Mouse (Mus musculus) layer of hippocampus, adult 18-20 months (tissue): ENCODE measurements around the gene Galr2. TPM values are rescaled to one million over a fixed set of nuclear protein-coding genes. Genes with fewer than 3 reads are reported as not detected.

Experiments
- DNase-seq, 2 experiments: peaks; one replicate each; pipeline ENCODE4 v3.0.0; 2022; ENCODE audit warnings: low spot score in 2 of 2
- long read RNA-seq: library from polyadenylated mRNA; stranded (forward); transcript quantifications from one replicate; pipeline ENCODE4 v2.0.0, GENCODE M21; 2021
- total RNA-seq, 2 experiments: library from RNA; stranded (reverse); gene quantifications; 2 replicates each; pipeline ENCODE4 v1.2.3; 2021

The Galr2 gene
- total RNA-seq: not detected
- long read RNA-seq: 0 reads

DNA sequence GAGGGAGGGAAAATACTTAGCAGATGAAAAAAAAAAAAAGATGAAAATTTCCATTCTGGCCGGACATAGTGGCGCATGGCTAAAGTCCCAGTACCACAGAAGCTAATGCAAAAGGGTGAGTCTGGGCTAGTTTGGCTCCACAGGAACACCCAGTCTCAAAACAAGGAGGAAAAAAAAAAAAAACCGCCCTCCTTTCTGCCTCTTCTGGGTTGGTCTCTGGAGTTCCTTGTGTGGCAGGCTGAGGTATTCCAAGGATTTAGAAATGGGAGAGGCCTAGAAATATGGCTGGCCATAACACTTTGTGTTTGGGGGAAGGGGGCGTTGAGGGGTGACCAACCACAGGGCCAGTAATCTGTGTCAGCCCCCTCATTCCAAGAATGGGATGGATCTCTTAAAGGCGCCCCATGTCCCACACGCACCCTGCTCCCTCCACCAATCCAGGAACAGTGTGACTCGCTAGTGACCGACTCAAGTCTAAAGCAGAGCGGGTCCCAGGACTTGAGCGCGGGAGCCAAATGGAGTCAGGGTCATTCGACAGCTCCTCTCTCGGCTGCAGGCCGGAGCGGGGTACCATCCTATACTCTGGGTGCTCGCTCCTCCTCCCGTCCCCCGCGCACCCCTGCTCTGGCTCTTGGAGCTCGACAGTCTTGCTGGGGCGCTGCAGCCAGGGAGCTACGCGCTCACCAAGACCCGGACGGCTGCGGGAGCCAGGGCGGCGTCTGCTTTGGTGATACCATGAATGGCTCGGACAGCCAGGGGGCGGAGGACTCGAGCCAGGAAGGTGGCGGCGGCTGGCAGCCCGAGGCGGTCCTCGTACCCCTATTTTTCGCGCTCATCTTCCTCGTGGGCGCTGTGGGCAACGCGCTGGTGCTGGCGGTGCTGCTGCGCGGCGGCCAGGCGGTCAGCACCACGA, at the start of gene Galr2:
TSS of gene Galr2 (plus strand) at position 189 of the 913 bp plus-strand sequence.
- no peak for DNase-seq

DNA sequence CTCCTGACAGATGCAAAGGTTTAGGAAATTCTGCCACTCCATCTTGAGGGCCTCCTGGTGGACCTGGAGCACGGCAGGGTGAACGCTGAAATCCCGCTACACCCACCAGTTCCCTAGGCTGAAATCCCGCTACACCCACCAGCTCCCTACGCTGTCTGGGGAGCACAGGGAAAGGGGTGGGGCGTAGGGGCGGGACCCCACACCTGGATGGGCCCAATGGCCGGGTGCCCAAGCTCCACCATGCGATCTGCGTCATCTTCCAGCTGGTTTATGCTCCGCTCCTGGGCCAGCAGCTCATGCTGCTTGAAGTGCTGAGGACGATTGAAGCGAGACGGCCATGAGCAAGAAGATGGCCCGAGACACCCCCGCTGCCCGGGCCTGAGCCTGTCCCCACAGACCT, 48.3 kb upstream of the Galr2 start:
- DNase-seq: no peak

DNA sequence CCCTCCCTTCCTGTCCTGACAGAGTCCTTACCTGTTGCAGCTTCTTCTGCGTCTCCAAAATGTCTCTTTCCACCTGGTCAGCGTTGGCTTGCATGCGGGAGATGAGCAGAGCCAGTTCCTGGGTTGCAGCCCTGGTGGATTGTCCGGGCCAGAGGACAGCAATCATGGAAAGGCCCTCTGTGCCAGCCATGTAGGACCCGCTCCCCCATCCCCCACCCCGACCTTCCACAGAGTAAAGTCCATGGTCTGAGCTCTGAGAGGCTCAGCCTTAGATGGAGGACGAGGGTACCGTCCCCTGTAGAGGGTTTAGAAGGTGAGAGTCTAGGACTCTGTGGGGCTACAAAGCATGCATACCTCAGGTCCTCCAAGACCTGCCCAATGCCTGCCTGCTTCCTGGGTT, 45.8 kb upstream of the Galr2 start:
- no peak for DNase-seq

DNA sequence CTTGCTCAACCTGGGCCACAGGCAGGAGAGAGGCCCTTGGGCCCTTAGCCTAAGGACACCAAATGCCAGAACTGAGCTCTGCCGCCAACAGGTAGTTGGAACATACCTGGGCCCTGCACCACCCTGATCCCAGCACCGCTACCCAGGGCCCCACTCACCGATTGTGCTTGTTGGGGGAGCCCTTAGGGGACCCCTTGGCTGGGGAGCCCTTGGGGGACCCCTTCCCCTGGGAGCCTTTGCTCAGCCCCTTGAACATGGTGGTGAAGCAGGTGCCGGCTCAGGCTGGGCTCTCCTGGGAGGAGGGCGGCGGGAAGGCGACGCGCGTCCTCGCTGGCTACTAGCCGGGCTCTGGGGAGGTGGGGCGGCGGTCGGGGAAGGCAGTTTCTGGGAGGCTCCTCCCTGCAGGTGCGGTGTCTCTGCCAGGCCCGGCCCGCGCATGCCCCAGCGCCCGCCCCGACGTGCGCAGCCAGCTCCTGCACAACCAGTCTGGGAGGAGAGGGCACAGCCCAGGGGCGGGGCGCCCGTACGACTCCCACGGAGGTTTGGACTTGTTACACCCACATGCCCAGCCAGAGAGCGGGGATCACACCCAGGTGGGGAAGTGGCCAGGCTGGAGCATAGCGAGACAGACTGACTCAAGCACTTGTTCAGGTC, 42.9 kb upstream of the Galr2 start, which contains the start of gene Evpl:
TSS of gene Evpl (minus strand) at position 336 of the 654 bp plus-strand sequence.
- DNase-seq: no peak

DNA sequence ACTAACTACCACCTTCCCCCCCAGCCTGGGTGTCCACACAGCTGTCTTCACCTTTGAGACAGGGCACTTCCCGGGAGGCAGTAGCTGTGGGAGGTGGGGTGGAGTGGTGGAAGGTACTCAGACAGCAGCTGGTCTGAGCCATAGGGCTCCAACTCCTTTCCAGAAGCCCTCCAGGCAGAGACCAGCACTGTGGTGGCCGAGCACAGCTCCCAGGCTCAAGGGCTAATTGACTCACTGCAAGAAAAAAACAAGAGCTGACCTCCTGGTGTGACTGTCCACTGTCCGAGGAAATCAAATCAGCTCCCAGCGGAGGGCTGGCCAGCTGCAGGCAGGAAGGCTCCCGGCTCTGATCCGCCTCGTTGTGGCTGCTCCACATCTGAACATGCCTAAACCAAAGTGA, 40.9 kb upstream of the Galr2 start:
- no peak for DNase-seq

DNA sequence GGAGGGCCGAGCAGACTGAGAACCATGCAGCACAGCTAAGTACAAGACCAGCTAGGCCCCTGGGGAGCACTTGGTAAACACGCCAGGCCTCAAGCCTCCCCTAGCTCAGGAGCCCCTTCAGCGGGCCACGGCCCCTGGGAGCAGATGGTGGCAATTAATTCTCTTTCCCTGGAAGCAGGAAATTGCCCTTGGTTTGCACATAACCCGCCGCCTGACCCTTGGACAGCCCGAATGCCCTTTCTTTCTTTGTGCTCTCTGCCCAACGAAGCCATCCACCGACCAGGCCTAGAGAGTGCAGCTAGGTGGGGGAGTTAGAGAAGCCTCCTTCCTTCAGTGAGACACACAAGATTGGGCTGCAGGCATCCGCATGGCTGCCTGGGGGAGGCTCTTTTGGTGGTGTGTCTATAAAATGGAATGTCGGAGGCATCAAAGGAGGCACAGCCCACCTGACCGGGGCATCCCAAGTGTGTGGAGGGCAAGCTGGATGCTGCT, 38.9 kb upstream of the Galr2 start:
- no peak for DNase-seq

DNA sequence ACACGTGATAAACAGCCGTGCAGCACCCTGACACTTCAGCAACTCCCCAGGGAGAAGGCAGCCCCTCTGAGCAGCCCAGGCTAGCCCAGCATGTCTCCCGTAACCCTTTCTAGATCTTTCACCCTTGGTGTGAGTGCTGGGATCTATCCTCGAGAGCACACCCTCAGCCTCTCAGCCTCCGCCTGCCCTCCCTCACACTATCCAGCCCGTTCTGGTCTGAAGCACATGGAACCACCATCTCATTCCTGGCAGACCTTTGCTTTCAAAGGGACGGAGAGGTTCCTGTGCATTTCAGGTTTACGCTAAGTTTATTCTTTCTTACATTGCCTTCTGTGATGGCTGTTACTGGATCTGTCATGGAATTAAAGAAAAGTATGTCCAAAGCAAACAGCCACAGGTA, 36.2 kb upstream of the Galr2 start:
- no peak for DNase-seq

DNA sequence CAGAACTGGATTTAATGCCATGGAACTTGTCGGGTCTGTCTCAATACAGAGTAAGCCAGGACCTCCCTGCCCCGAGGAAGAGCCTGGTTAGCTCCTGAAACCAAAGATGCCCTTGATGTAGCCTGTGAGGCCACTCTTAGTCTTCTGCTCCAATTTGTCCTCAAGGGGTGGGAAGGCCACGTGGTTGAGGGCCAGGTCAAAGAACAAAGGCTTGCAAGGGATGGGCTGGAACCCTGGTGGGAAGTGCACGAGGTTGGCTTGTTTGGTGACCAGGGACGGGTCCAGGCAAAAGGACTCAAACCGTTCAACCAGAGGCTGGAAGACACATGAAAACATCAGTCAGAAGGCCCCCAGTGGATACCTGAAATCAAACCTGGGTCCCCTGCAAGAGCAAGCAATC, 35.1 kb upstream of the Galr2 start:
- no peak for DNase-seq

DNA sequence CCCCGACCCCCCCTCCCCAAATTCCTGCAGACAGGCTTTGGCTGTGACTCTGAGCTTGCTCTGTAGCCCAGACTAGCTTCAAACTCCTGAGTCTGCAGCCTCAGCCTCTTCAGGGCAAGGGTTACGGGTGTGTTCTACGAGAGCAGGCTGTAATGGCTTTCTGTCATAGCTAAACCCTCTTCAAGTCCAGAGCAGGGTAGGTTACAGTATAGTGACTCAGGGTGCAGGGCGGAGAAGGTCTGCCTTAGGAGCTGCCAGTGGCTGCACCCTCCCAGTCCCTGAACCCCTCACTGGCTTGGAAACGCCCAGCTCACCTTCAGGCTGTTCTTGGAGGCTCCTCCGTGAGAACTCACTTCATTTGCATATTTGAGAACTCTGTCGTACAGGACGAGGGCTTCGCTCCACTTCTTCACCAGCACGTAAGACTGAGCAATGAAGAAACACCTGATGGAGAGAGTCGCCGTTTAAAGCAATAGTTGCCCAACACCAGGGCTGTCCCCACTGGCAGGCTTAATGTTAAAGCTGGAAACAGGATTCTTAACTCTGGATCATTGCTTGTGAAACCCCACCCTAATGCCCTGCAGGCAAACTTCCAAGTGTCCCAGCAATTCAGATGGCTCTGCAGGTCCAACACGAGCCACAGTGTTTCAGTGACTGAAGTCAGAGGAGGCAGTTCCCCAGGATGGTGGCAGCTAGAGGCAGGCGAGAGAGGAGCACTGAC, 33.1 kb upstream of the Galr2 start:
- DNase-seq: no peak

DNA sequence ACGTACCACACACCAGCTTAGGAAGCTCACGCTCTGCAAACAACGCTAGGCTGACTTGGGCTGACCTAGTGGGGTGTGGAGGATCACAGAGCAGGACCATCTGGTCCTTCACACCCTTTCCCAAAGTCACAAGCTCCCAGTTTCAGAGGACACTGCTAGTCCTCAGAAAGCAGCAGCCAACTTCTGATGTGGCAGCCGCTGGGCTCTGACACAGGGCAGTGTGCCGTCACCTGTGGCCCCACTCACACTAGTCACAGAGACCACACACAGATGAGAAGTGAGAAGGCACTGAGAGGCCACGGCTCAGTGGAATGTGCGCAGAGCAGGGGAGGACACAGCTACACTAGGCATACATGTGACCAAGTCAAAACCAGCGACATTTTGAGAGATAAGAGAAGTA, 29.8 kb upstream of the Galr2 start:
- DNase-seq: no peak

DNA sequence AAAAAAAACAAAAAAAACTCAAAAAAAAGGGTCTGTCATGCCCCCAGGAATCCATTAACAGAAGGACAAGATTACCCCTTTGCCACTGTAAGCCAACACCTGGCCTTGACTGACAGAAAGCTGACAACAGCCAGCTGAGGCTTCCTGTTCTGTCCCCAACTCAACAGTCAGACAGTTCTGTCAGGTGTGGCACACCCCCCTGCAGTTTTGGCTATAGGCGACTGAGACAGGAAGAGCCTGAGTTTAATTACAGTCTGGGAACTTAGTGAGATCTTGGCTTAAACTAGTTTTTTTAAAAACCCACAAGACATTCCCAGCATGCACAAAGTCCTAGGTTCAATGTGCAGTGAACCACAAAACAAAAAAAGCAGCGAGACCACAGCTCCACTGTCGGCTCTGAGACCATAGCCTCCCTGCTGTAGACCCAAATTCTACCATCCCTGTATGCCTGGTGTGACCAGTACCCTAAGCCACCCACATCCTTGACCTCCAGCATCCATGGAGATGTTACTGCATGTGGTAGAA, 27.6 kb upstream of the Galr2 start:
- no peak for DNase-seq

DNA sequence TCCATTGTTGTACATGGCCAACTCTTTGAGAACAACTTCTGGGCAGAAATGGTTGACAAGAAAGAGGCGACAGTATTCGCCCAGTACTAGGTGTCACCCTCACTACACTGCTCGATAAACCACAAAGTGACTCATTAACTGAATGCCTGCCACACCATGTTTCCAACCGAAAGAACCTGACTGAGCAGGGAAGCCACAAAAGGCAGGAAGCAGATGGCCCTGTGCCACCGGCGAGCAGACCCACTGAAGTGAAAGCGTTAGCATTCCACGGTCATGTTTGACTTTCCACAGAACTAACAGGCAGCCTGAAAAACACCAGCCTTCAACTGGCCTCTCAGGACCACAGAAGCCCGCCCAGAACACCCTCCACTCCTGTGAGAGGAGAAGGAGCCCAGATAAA, 26.1 kb upstream of the Galr2 start:
- DNase-seq: no peak

DNA sequence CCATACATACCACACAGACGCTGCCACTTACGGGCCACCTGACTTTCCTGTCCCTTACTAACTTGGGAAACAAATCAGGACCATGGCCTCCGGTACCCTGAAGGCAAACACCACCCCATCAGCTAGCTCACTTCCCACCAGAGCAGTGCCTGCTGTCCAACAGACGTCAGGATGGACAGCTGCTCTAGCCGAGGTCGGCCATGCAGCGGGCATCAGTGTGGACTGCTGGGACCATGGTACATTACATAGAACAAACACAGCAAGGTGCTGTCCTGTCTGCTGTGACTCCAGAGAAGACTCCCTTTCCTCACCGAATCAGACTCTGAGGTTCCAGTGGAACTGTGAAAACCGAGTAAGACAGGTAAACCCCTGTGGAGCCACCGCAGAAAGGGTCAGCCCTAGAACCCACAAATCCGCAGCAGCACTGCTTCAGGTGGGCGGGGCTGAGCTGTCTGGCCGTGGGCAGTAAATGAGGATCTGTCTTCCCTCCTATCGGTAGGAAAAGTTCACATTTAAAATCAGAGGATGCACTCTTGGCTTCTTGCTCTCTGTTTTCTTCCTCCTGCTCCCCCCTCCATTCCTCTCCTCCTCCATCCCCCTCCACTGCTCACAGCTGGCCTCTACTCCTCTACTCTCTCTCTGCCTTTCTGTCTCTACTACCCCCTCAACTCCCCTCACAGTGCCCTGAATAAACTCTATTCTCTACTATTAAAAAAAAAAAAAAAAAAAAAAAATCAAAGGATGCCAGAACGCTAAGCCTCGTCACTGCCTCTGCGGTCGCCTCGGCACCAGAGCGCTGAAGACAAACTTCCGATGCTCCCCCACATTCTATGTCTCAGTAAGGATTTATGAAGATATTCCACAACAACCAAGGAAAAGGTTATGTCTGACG, 25.4 kb upstream of the Galr2 start:
- no peak for DNase-seq

DNA sequence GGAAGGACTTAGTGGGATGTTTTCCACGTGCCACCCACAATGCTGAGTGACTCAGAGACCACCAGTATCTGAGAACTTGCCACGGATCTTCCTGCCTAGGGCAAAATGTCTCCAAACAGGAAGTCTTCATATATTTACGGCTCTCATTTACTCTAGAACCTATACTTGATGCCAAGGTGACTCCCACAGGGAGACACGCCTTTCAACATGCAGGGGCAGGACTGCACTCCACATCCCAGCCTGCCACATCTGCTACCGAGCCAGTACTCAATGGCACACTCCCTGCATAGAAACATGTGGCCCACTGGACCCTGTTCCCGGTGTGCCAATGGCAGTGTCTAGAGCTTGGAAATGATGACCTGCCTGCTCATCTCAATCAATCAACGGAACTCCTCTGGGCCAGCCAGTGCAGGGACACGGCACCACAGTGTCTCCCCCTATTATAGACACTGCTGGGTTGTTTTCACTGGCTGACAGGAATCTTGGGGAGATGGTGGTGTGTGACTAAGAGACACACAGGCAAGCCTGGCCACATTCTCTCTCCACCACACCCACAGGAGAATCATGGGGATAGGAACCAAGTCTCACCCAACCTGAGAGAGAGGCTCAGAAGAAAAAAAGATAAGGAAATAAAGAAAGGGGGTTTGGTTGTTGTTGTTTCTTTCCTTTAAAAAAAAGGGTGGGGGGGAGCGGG, 24.6 kb upstream of the Galr2 start:
- DNase-seq: no peak

DNA sequence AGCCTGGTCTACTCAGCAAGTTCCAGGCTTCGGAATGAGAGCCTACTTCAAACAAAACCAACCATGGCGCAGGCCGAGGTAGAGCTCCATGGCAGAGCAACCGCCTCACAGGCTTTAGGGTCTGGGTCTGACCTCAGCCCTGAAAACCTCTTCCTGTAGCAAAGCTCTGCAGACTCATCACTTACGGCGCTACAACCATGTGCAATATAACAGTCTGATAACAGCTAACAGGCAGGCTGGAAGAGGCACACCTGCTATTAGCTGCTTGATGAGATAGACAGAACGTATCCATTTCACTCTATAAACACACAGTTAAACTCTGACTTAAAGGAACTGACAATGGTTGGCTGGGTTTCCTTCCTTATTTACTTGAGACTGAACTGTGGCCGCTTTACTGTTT, 21.3 kb upstream of the Galr2 start:
- no peak for DNase-seq

DNA sequence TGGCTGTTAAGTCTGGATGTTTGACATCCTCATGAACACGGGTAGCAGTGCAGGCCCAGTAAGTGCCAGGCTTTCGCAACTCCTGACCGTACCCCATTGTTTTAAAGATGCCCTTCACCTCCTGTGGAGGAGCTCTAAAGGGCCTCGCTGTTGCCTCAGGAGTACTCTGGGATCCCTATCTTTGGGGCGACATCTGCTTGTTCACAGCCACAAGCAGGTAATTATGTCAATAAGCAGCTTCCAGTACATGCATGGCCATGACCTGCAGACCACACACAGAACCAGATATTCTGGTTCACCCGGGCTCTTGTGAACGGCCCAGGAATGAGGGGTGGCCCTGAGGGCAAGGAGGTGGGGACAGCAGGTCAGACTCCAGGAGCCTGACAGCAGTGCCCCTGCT, 20.5 kb upstream of the Galr2 start:
- no peak for DNase-seq

DNA sequence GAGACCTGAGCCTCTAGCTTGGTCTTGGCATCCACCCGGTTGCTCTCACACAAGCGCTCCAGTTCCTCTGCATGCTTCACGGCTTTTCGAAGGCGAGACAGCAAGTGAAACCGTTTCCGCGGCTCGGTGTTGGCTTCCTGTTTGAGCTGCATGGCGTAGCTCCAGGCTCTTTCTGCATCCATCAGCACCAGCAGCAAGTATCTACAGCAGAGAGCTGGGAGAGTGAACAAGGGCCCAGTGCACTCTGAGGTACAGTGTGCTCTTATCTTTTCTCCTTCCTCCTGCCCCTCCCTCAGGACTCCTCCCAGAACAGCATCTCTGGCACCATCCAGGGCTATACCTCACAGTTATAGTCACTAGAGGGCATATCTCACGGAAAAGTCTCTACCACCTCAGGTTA, 15.4 kb upstream of the Galr2 start:
- no peak for DNase-seq

DNA sequence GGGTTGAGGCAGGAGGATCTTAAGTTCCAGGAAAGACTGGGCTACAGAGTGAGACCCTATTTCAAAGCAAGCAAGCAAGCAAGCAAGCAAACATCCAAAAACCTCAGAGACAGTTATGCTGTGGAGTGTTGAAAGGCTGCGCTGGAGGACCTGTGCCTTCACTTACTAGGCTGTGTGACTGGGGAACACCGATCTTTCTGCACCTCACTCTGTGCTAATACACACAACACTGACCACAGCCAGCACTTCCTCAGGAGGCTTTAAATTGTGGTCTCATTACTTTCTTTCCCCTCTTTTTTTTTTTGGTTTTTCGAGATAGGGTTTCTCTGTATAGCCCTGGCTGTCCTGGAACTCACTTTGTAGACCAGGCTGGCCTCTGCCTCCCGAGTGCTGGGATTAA, 14.9 kb upstream of the Galr2 start:
- DNase-seq: no peak

DNA sequence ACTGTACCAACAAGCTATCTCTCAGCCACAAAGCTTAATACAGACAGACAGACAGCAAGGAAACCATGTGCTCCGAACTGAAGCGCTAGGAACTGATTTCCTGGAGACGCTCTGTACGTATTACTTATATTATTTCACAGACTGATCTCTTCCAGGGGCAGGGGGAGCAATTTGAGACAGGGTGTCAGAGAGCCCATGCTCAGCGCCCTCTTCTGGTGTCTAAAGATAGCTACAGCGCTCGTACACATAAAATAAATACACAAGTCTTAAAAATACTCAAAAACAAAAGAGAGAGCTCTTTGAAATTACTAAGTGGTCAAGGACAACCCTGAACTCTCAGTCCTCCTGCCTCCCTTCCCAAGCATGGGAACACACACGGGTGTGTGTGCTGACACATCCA, 13.1 kb upstream of the Galr2 start:
- no peak for DNase-seq

DNA sequence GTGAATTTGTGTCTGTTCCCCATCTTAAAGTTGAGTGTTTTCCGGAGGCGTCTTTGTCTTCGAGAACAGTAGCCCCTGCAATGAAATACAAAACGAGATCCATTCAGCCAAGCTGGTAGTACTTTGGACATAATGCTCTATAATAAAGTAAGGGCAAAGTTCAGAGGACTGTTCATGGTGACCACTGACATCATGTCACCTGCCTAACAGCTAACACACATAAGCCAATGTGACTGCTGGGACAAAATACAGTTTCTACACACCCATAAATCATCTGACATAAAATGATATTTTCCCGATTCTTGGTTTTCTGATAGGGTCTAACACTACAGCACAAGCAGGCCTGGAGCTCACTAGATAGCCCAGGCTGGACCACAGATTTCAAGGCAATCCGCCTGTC, 12.4 kb upstream of the Galr2 start:
- no peak for DNase-seq
